Comparison of ENCODE assay signal across 8 mouse cellular contexts in genomic region chr4:150517381-150517780, GRCm38 (mm10).
DNase-seq lines count a peak whose midpoint lies in the region; ATAC-seq and TF ChIP-seq lines count a peak whose summit lies in the region.

No protein-coding gene starts in this region.

- no peaks in the 10 kb centered on the region for H3K79me2 ChIP-seq in heart, adult 2 months (replicated peaks; ENCODE audit: control insufficient read depth, insufficient read depth, low read length)

- TF ChIP-seq EP300 in heart, adult 2 months (IDR thresholded peaks at IDR 0.05; ENCODE audit: insufficient read depth, low read depth, low read length) = no peak

- no peak for DNase-seq in hindbrain, embryonic 10.5 days (ENCODE audit: low spot score)
- no peak for DNase-seq in hindbrain, postnatal 0 days (ENCODE audit: low spot score)
- peak; percentile 44 for DNase-seq in MN1 (ENCODE audit: low spot score)
- no peak for DNase-seq in kidney, postnatal 25 days
- no peak for DNase-seq in cerebellum, adult 11-12 months
- no peak for DNase-seq in heart, adult 2 months

- no peak for TF ChIP-seq POLR2A in heart, adult 2 months (IDR thresholded peaks at IDR 0.05; ENCODE audit: insufficient read depth, low read depth, low read length)

- H3K4me1 ChIP-seq in hindbrain, embryonic 10.5 days (replicated peaks) = peaks cover 14% of the 10 kb centered on the region
- H3K4me1 ChIP-seq in hindbrain, postnatal 0 days (ENCODE audit: insufficient read depth, low read length) = no peaks in the 10 kb centered on the region
- H3K4me1 ChIP-seq in forebrain, embryonic 13.5 days = peaks cover 17% of the 10 kb centered on the region
- no peaks in the 10 kb centered on the region for H3K4me1 ChIP-seq in heart, adult 2 months (ENCODE audit: control insufficient read depth, insufficient read depth, low read length)

- WGBS in hindbrain, embryonic 10.5 days = 53% methylated on average over 4 of the region's 4 CpGs
- 52% methylated on average over 4 of the region's 4 CpGs for WGBS in hindbrain, postnatal 0 days
- whole genome bisulfite sequencing in forebrain, embryonic 13.5 days = 47% methylated on average over 4 of the region's 4 CpGs
- 30% methylated on average over 4 of the region's 4 CpGs for WGBS in heart, adult 2 months

- no peak overlapping the region for H3K9ac ChIP-seq in hindbrain, postnatal 0 days (replicated peaks; ENCODE audit: low read length)
- no peak overlapping the region for H3K9ac ChIP-seq in forebrain, embryonic 13.5 days
- H3K9ac ChIP-seq in heart, adult 2 months (ENCODE audit: low read depth, low read length) = no peak overlapping the region

- H3K9me3 ChIP-seq in hindbrain, embryonic 10.5 days = no peaks in the 10 kb centered on the region
- H3K9me3 ChIP-seq in hindbrain, postnatal 0 days (ENCODE audit: low read length) = no peaks in the 10 kb centered on the region
- no peaks in the 10 kb centered on the region for H3K9me3 ChIP-seq in forebrain, embryonic 13.5 days (replicated peaks)

- H3K4me2 ChIP-seq in hindbrain, postnatal 0 days (ENCODE audit: low read depth, low read length) = no peak overlapping the region
- no peak overlapping the region for H3K4me2 ChIP-seq in forebrain, embryonic 13.5 days

- intact Hi-C loops in heart, adult 2 months (cut with DNase I) = no loop called here

- TF ChIP-seq CTCF in hindbrain, postnatal 0 days (IDR thresholded peaks at IDR 0.05; ENCODE audit: low read depth) = no peak
- no peak for TF ChIP-seq CTCF in heart, adult 2 months (IDR thresholded peaks at IDR 0.05)

- no peaks in the 10 kb centered on the region for H3K27me3 ChIP-seq in hindbrain, embryonic 10.5 days (ENCODE audit: insufficient read depth, poor library complexity, severe bottlenecking)
- H3K27me3 ChIP-seq in hindbrain, postnatal 0 days (ENCODE audit: insufficient read depth, low read length) = no peaks in the 10 kb centered on the region
- H3K27me3 ChIP-seq in forebrain, embryonic 13.5 days = no peaks in the 10 kb centered on the region
- H3K27me3 ChIP-seq in heart, adult 2 months (ENCODE audit: control insufficient read depth, insufficient read depth, low read length) = no peaks in the 10 kb centered on the region

- no peak for ATAC-seq in hindbrain, postnatal 0 days
- ATAC-seq in forebrain, embryonic 13.5 days = no peak
- ATAC-seq in megakaryocyte-erythroid progenitor cell, adult 5-6 weeks (replicated peaks; ENCODE audit: low FRiP score, low TSS enrichment, poor library complexity, severe bottlenecking) = peak; percentile 99

- peaks cover 30% of the 10 kb centered on the region for H3K36me3 ChIP-seq in hindbrain, embryonic 10.5 days
- H3K36me3 ChIP-seq in hindbrain, postnatal 0 days (ENCODE audit: insufficient read depth, low read length) = 0 out of 2 replicates have a peak, but pooled peaks cover 4% of the 10 kb centered on the region
- peaks cover 10% of the 10 kb centered on the region for H3K36me3 ChIP-seq in forebrain, embryonic 13.5 days (ENCODE audit: poor library complexity, severe bottlenecking)
- no peaks in the 10 kb centered on the region; the same call in 1 of the 2 replicates for H3K36me3 ChIP-seq in heart, adult 2 months (ENCODE audit: control insufficient read depth, insufficient read depth, low read length)

- H3K27ac ChIP-seq in hindbrain, embryonic 10.5 days = peak overlapping the region; percentile 67
- H3K27ac ChIP-seq in hindbrain, postnatal 0 days = no peak overlapping the region
- peak overlapping the region; percentile 65 for H3K27ac ChIP-seq in forebrain, embryonic 13.5 days
- no peak overlapping the region for H3K27ac ChIP-seq in heart, adult 2 months

- no peak overlapping the region for H3K4me3 ChIP-seq in hindbrain, embryonic 10.5 days
- H3K4me3 ChIP-seq in hindbrain, postnatal 0 days (ENCODE audit: low read length) = no peak overlapping the region
- H3K4me3 ChIP-seq in forebrain, embryonic 13.5 days = no peak overlapping the region
- no peak overlapping the region for H3K4me3 ChIP-seq in heart, adult 2 months

Comparison
In these comparisons a context has a peak if more than half of its experiments do, and no peak if none do; other contexts are left out.
1. H3K27ac ChIP-seq: peak in hindbrain, embryonic 10.5 days (single experiment) and forebrain, embryonic 13.5 days (single experiment); none in hindbrain, postnatal 0 days (single experiment) and heart, adult 2 months (single experiment).